Mouse (Mus musculus): ENCODE results near the gene Triobp. TPM values are rescaled to one million over a fixed set of nuclear protein-coding genes. Genes with fewer than 3 reads are reported as not detected.
A peak's percentile ranks its signal among the peaks of the same experiment; 100 is the strongest.

Gene Triobp
- polyA plus RNA-seq, 1 experiment: 40.9 TPM

- Histone ChIP-seq H3K4me3 (ENCODE audit: extremely low read depth, insufficient read depth, insufficient read length) (peak overlapping the region; percentile 63; the same call in 1 of the 2 replicates), H3K36me3 (ENCODE audit: control insufficient read depth, insufficient read depth, low read length) (peaks cover 7% of the 10 kb centered on the region)
These were observed 32.5 kb upstream of the Triobp start for GRCm38 (mm10) chr15:78914823-78915659.

GRCm38 (mm10) chr15:78915660-78916017 lies 31.9 kb upstream of the Triobp start:
- no peak overlapping the region for H3K27ac ChIP-seq (ENCODE audit: insufficient read depth, low read length)
- H3K4me1 ChIP-seq (ENCODE audit: control insufficient read depth, insufficient read depth, insufficient read length): peaks cover 6% of the 10 kb centered on the region
- TF ChIP-seq CTCF (IDR thresholded peaks at IDR 0.05; ENCODE audit: extremely low read depth, insufficient read depth, insufficient read length, insufficient replicate concordance) (peak; percentile 96; the same call in 1 of the 2 replicates), POLR2A (IDR thresholded peaks at IDR 0.05; ENCODE audit: low read depth, low read length) (no peak)
- WGBS: 8% methylated on average over 8 of the region's 8 CpGs
- peaks cover 6% of the 10 kb centered on the region for H3K36me3 ChIP-seq (ENCODE audit: control insufficient read depth, insufficient read depth, low read length)
- peak; percentile 74 to 76 for DNase-seq (ENCODE audit: low read depth in 1 of 2, low spot score in 2 of 2)
- no peak overlapping the region for H3K4me3 ChIP-seq (ENCODE audit: extremely low read depth, insufficient read depth, insufficient read length)
- no peaks in the 10 kb centered on the region for H3K27me3 ChIP-seq (ENCODE audit: control insufficient read depth, insufficient read depth, low read length)

More at GRCm38 (mm10) chr15:78914823-78915659, 32.5 kb upstream of the Triobp start:
- 48% methylated on average over 8 of the region's 8 CpGs for WGBS
- Histone ChIP-seq H3K27me3 (ENCODE audit: control insufficient read depth, insufficient read depth, low read length) (no peaks in the 10 kb centered on the region), H3K4me1 (ENCODE audit: control insufficient read depth, insufficient read depth, insufficient read length) (peaks cover 6% of the 10 kb centered on the region), H3K27ac (ENCODE audit: insufficient read depth, low read length) (no peak overlapping the region)
- DNase-seq (ENCODE audit: low read depth in 1 of 2, low spot score in 2 of 2): no peak
- TF ChIP-seq POLR2A (IDR thresholded peaks at IDR 0.05; ENCODE audit: low read depth, low read length): no peak
- no peak for TF ChIP-seq CTCF (IDR thresholded peaks at IDR 0.05; ENCODE audit: extremely low read depth, insufficient read depth, insufficient read length, insufficient replicate concordance)

- H3K4me3 ChIP-seq (ENCODE audit: extremely low read depth, insufficient read depth, insufficient read length): no peak overlapping the region
- peaks cover 3% of the 10 kb centered on the region for H3K36me3 ChIP-seq (ENCODE audit: control insufficient read depth, insufficient read depth, low read length)
- no peak for DNase-seq (ENCODE audit: low read depth in 1 of 2, low spot score in 2 of 2)
- WGBS: 86% methylated on average over 12 of the region's 12 CpGs
- H3K27me3 ChIP-seq (ENCODE audit: control insufficient read depth, insufficient read depth, low read length): no peaks in the 10 kb centered on the region
- H3K27ac ChIP-seq (ENCODE audit: insufficient read depth, low read length): no peak overlapping the region
- H3K4me1 ChIP-seq (ENCODE audit: control insufficient read depth, insufficient read depth, insufficient read length): peaks cover 6% of the 10 kb centered on the region
- TF ChIP-seq CTCF (IDR thresholded peaks at IDR 0.05; ENCODE audit: extremely low read depth, insufficient read depth, insufficient read length, insufficient replicate concordance) (no peak), POLR2A (IDR thresholded peaks at IDR 0.05; ENCODE audit: low read depth, low read length) (no peak)
These were observed 31.3 kb upstream of the Triobp start for GRCm38 (mm10) chr15:78916052-78916826.

- H3K36me3 ChIP-seq (ENCODE audit: control insufficient read depth, insufficient read depth, low read length): peaks cover 3% of the 10 kb centered on the region
- no peak overlapping the region for H3K4me3 ChIP-seq (ENCODE audit: extremely low read depth, insufficient read depth, insufficient read length)
- 95% methylated on average over 23 of the region's 23 CpGs for WGBS
- H3K27me3 ChIP-seq (ENCODE audit: control insufficient read depth, insufficient read depth, low read length): no peaks in the 10 kb centered on the region
- TF ChIP-seq POLR2A (IDR thresholded peaks at IDR 0.05; ENCODE audit: low read depth, low read length): no peak
- no peak for TF ChIP-seq CTCF (IDR thresholded peaks at IDR 0.05; ENCODE audit: extremely low read depth, insufficient read depth, insufficient read length, insufficient replicate concordance)
- no peak for DNase-seq (ENCODE audit: low read depth in 1 of 2, low spot score in 2 of 2)
- no peak overlapping the region for H3K27ac ChIP-seq (ENCODE audit: insufficient read depth, low read length)
- H3K4me1 ChIP-seq (ENCODE audit: control insufficient read depth, insufficient read depth, insufficient read length): peaks cover 13% of the 10 kb centered on the region
These were observed 29.4 kb upstream of the Triobp start for GRCm38 (mm10) chr15:78918126-78918525.

GRCm38 (mm10) chr15:78919914-78920313 lies 27.6 kb upstream of the Triobp start:
- 90% methylated on average over 12 of the region's 12 CpGs for WGBS
- no peak overlapping the region for H3K4me3 ChIP-seq (ENCODE audit: extremely low read depth, insufficient read depth, insufficient read length)
- peaks cover 13% of the 10 kb centered on the region; the same call in 1 of the 2 replicates for H3K4me1 ChIP-seq (ENCODE audit: control insufficient read depth, insufficient read depth, insufficient read length)
- no peaks in the 10 kb centered on the region for H3K27me3 ChIP-seq (ENCODE audit: control insufficient read depth, insufficient read depth, low read length)
- no peak overlapping the region for H3K27ac ChIP-seq (ENCODE audit: insufficient read depth, low read length)
- TF ChIP-seq CTCF (IDR thresholded peaks at IDR 0.05; ENCODE audit: extremely low read depth, insufficient read depth, insufficient read length, insufficient replicate concordance) (no peak), POLR2A (IDR thresholded peaks at IDR 0.05; ENCODE audit: low read depth, low read length) (no peak)
- peaks cover 3% of the 10 kb centered on the region for H3K36me3 ChIP-seq (ENCODE audit: control insufficient read depth, insufficient read depth, low read length)
- no peak for DNase-seq (ENCODE audit: low read depth in 1 of 2, low spot score in 2 of 2)

GRCm38 (mm10) chr15:78922700-78923099 lies 24.8 kb upstream of the Triobp start:
- TF ChIP-seq POLR2A (IDR thresholded peaks at IDR 0.05; ENCODE audit: low read depth, low read length) (no peak), CTCF (IDR thresholded peaks at IDR 0.05; ENCODE audit: extremely low read depth, insufficient read depth, insufficient read length, insufficient replicate concordance) (no peak)
- no peaks in the 10 kb centered on the region for H3K27me3 ChIP-seq (ENCODE audit: control insufficient read depth, insufficient read depth, low read length)
- DNase-seq (ENCODE audit: low read depth in 1 of 2, low spot score in 2 of 2): no peak
- H3K36me3 ChIP-seq (ENCODE audit: control insufficient read depth, insufficient read depth, low read length): peaks cover 3% of the 10 kb centered on the region
- H3K27ac ChIP-seq (ENCODE audit: insufficient read depth, low read length): peak overlapping the region; percentile 60; the same call in 1 of the 2 replicates
- 53% methylated on average over 7 of the region's 7 CpGs for WGBS
- H3K4me1 ChIP-seq (ENCODE audit: control insufficient read depth, insufficient read depth, insufficient read length): peaks cover 31% of the 10 kb centered on the region; the same call in 1 of the 2 replicates
- no peak overlapping the region for H3K4me3 ChIP-seq (ENCODE audit: extremely low read depth, insufficient read depth, insufficient read length)

Measured in spleen, adult 2 months (tissue).